Mouse (Mus musculus) limb, embryonic 15.5 days (tissue): Measurements from ENCODE around the gene Bzw2. TPM values are rescaled to one million over a fixed set of nuclear protein-coding genes. Genes with fewer than 3 reads are reported as not detected.

Source experiments
- ATAC-seq: fragments of 200-750 bp; cut with Nextera tagmentation; 2 replicates; pipeline ENCODE4 v1.8.0; 2017; ENCODE audit warnings: low read depth, moderate TSS enrichment; ENCODE audit not compliant: insufficient number of reproducible peaks, low FRiP score, low TSS enrichment
- H3K27ac ChIP-seq: fragments of 300-500 bp; sonication (generic); 2 replicates; pipeline ENCODE4 v1.5.1; 2015; ENCODE audit warnings: moderate library complexity, mild to moderate bottlenecking, inconsistent platforms
- H3K27me3 ChIP-seq: fragments of 300-500 bp; sonication (generic); 2 replicates; pipeline ENCODE4 v1.6.1; 2015; ENCODE audit warnings: inconsistent platforms
- H3K36me3 ChIP-seq: fragments of 300-500 bp; sonication (generic); 2 replicates; pipeline ENCODE4 v1.6.1; 2015; ENCODE audit warnings: inconsistent platforms
- H3K4me1 ChIP-seq: fragments of 300-500 bp; sonication (generic); 2 replicates; pipeline ENCODE4 v1.6.1; 2015; ENCODE audit warnings: inconsistent platforms
- H3K4me2 ChIP-seq: fragments of 300-500 bp; sonication (generic); 2 replicates; pipeline ENCODE4 v1.6.1; 2015; ENCODE audit warnings: mild to moderate bottlenecking, inconsistent platforms
- H3K4me3 ChIP-seq: fragments of 300-500 bp; sonication (generic); 2 replicates; pipeline ENCODE4 v1.5.1; 2015; ENCODE audit warnings: mild to moderate bottlenecking, inconsistent platforms
- H3K9ac ChIP-seq: fragments of 300-500 bp; sonication (generic); 2 replicates; pipeline ENCODE4 v1.6.1; 2015; ENCODE audit warnings: inconsistent platforms
- H3K9me3 ChIP-seq: fragments of 300-500 bp; sonication (generic); 2 replicates; pipeline ENCODE4 v1.6.1; 2016; ENCODE audit warnings: inconsistent platforms
- WGBS: fragments of 180-500 bp; shearing (Covaris S2); methylation state at CpG from one replicate; pipeline ENCODE4 v1.1.7; 2015; 5-methylcytosine and 5-hydroxymethylcytosine counted together
- polyA plus RNA-seq: library from polyadenylated mRNA; unstranded; fragments of >200 nt; fragmentation: Nextera tagmentation; extraction: Ambion mirVana; gene quantifications from 2 replicates; pipeline ENCODE4 v1.2.1, GENCODE M21; 2015

Gene Bzw2
- polyA plus RNA-seq, 1 experiment from 2014 or later: 177 TPM

DNA sequence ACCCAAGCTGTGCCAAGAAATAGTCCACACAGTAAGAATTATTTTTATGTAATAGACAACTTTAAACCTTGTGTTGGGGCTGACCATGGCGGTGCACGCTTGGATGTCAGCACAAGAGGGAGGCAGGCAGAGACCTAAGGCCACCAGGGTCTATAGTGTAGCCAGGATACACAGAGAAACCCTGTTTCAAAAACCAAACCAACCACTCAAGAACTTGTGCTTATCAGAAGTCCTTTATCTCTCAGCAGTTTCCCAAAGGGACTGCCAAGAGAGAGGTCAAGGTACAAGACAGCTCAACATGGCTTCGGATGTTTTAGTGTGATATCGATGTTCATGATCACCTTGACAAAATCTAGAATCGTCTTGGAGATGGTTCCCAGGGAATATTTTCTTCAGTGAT lies 24.3 kb downstream of the Bzw2 start:
- Histone ChIP-seq H3K27ac (no peak overlapping the region), H3K4me2 (no peak overlapping the region), H3K4me3 (no peak overlapping the region), H3K9ac (no peak overlapping the region), H3K9me3 (no peaks in the 10 kb centered on the region), H3K36me3 (peaks cover 29% of the 10 kb centered on the region), H3K4me1 (no peaks in the 10 kb centered on the region), H3K27me3 (no peaks in the 10 kb centered on the region)
- WGBS: 89% methylated on average over 5 of the region's 5 CpGs
- no peak for ATAC-seq

DNA sequence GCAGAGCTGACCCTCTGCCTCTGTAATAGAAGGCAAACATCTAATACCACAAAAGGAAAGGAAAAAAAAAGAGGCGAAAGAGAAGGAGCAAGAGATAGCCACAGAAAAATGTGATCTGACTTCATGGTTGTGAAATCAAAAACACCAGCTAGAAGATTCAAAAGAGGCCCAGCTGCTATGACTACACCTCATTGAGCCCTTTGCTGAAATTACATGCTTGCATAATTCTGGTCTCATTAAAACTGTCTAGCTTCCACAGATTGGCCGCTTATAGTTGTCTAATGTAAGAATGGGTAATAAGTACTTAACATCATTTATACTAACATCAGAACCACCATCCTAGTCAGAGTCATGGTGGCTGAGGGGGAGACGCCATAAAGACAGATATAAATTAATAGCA lies 25.2 kb downstream of the Bzw2 start:
- no peaks in the 10 kb centered on the region for H3K9me3 ChIP-seq
- H3K4me2 ChIP-seq: no peak overlapping the region
- H3K27ac ChIP-seq: no peak overlapping the region
- no peaks in the 10 kb centered on the region for H3K27me3 ChIP-seq
- 84% methylated on average over 3 of the region's 3 CpGs for WGBS
- no peak overlapping the region for H3K9ac ChIP-seq
- ATAC-seq: no peak
- no peaks in the 10 kb centered on the region for H3K4me1 ChIP-seq
- H3K4me3 ChIP-seq: no peak overlapping the region
- peaks cover 29% of the 10 kb centered on the region for H3K36me3 ChIP-seq

DNA sequence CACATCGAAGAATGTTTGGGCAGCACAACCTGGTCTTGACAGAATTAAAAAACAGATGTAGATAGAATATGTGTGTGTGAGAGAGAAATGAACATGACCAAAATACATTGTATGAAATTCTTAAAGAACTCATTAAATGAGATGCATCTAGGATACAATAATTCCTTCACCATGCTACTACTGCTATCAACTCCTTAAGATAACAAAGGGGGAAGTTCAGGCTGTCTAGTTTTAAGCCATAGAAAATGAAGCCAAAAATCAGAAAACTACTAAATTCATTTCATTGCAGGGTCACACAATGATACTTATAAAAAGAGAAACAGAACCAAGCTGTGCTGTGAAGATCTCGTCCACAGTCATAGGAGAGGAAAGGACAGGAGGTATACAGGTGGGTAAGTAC lies 25.6 kb downstream of the Bzw2 start:
- peaks cover 29% of the 10 kb centered on the region for H3K36me3 ChIP-seq
- 89% methylated on average over 2 of the region's 2 CpGs for WGBS
- ATAC-seq: no peak
- no peak overlapping the region for H3K9ac ChIP-seq
- no peak overlapping the region for H3K4me2 ChIP-seq
- no peaks in the 10 kb centered on the region for H3K4me1 ChIP-seq
- no peaks in the 10 kb centered on the region for H3K27me3 ChIP-seq
- H3K4me3 ChIP-seq: no peak overlapping the region
- H3K9me3 ChIP-seq: no peaks in the 10 kb centered on the region
- H3K27ac ChIP-seq: no peak overlapping the region

DNA sequence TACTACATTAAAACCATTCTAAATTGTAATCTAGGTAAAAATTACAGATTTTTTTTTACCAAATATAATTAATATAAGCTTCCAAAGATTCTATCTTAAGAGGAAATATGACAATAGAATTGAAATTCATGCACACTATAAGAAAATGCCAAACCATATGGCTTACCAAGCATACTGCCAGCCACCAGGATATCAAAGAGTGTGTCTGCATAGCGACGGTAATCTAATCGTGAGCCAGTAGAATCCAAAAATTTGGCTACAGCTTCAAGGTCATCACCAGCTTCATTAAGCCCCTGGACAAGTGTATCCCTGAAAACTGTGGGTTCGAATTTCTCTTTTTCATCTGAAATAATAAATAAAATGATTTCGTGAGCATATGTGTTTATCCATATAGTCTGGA lies 28.1 kb downstream of the Bzw2 start:
- Histone ChIP-seq H3K4me2 (no peak overlapping the region), H3K36me3 (peaks cover 29% of the 10 kb centered on the region), H3K9me3 (no peaks in the 10 kb centered on the region), H3K4me3 (no peak overlapping the region), H3K4me1 (no peaks in the 10 kb centered on the region), H3K27me3 (no peaks in the 10 kb centered on the region), H3K9ac (no peak overlapping the region), H3K27ac (no peak overlapping the region)
- 94% methylated on average over 5 of the region's 5 CpGs for WGBS
- ATAC-seq: no peak

DNA sequence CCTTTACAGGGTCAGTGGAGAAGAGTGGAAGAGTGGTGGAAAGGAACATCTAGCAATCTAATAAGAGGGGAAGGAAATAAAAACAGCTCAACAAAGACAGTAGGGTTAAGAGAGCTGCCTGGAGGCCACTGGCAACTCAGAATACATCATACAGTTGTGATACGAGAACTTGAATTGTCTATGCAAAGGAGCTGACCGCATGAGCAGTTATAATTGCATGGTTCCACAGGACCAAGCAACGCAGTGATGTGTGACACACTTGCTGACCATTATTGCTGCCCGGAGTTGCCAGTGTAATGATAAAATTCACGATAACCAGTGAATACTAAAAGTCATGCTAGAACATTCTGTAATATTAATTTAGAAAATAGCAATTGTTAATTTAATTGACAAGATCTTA lies 31.8 kb downstream of the Bzw2 start:
- H3K27ac ChIP-seq: no peak overlapping the region
- no peaks in the 10 kb centered on the region for H3K9me3 ChIP-seq
- no peaks in the 10 kb centered on the region for H3K27me3 ChIP-seq
- ATAC-seq: no peak
- no peak overlapping the region for H3K4me3 ChIP-seq
- H3K4me2 ChIP-seq: no peak overlapping the region
- no peak overlapping the region for H3K9ac ChIP-seq
- peaks cover 31% of the 10 kb centered on the region for H3K36me3 ChIP-seq
- WGBS: 83% methylated on average over 5 of the region's 5 CpGs
- H3K4me1 ChIP-seq: no peaks in the 10 kb centered on the region

DNA sequence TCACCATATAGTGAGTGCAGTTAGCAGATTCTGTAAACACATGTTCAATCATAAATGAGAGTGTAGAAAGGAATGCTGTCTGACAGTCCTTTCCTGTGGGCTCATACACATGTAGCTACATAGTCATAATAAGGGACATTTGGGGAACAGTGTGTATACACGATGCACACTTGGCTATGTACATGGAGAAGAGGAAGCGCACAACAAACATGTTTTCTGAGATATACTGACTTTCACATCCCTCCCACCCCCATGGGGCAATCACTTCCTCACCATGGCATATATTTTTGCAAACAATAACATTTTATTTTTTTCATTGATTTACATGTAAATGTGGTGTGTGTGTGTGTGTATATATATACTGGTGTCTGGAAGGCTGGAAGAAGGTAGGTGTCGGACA lies 38.6 kb downstream of the Bzw2 start:
- Histone ChIP-seq H3K9ac (no peak overlapping the region), H3K4me2 (no peak overlapping the region), H3K27me3 (no peaks in the 10 kb centered on the region), H3K4me1 (no peaks in the 10 kb centered on the region), H3K9me3 (no peaks in the 10 kb centered on the region), H3K27ac (no peak overlapping the region), H3K36me3 (peaks cover 51% of the 10 kb centered on the region), H3K4me3 (no peak overlapping the region)
- ATAC-seq: no peak
- 93% methylated on average over 3 of the region's 3 CpGs for WGBS

DNA sequence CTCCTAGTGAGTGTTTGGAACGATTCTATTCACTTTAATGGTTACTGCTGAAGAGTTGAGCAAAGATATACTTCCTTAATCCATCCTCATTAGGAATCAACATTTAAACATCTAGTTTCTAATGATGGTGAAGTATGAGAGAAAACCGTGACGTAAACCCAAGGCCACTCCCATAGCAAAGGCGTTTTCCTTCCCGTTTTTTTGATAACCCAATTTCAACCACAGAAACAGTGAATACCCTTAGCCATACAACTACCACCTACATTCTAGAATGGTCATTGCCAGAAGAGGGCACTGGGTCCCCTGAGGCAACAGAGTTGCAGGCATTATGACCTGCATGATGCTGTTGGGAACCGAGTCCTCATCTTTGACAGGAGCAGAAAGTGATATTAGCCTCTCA lies 40.7 kb downstream of the Bzw2 start:
- H3K4me2 ChIP-seq: no peak overlapping the region
- no peaks in the 10 kb centered on the region for H3K9me3 ChIP-seq
- no peak overlapping the region for H3K27ac ChIP-seq
- no peaks in the 10 kb centered on the region for H3K4me1 ChIP-seq
- H3K4me3 ChIP-seq: no peak overlapping the region
- 92% methylated on average over 6 of the region's 6 CpGs for WGBS
- no peaks in the 10 kb centered on the region for H3K27me3 ChIP-seq
- H3K9ac ChIP-seq: no peak overlapping the region
- ATAC-seq: no peak
- H3K36me3 ChIP-seq: peaks cover 54% of the 10 kb centered on the region

DNA sequence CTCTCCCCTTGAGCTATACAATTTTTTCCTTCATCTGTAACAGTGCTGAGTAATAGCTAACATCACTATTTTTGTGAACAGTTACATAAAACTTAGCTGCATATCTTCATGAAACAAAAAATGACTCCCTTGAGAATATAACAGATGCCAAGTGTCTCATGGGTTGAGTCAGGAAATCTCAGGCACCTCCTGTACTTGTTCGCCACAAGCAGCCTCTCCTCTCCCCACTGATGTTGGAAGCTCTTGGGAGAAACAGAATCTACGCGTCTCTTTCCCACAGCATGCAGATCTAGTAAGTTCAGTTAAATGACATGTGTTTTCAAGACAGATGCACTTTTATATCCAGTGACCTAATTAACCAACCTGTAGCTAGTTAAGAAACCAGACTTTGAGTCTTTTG lies 45.8 kb downstream of the Bzw2 start:
- no peak overlapping the region for H3K27ac ChIP-seq
- no peaks in the 10 kb centered on the region for H3K9me3 ChIP-seq
- no peak overlapping the region for H3K9ac ChIP-seq
- no peak overlapping the region for H3K4me3 ChIP-seq
- no peak overlapping the region for H3K4me2 ChIP-seq
- H3K36me3 ChIP-seq: peaks cover 74% of the 10 kb centered on the region
- WGBS: 88% methylated on average over 3 of the region's 3 CpGs
- no peaks in the 10 kb centered on the region for H3K27me3 ChIP-seq
- ATAC-seq: no peak
- H3K4me1 ChIP-seq: no peaks in the 10 kb centered on the region

DNA sequence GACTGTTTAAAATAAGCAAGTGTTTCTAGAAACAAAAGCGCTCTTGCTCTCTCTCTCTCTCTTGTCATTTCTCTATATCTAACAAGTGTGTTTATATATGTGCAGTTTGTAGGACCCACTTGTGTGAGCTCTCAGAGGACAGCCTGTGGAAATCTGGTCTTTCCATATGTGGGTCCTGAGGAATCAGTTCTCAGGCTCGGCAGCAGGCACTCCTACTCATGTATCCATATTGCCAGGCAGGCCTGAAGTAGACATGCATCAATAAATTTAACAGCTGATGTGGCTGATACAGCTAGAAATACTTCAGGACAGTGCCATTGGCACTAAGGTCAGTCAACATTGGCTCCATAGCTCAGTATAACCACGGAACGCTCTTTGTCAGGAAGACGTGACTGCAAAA lies 46.8 kb downstream of the Bzw2 start:
- Histone ChIP-seq H3K9me3 (no peaks in the 10 kb centered on the region), H3K36me3 (peaks cover 78% of the 10 kb centered on the region), H3K27me3 (no peaks in the 10 kb centered on the region), H3K4me2 (no peak overlapping the region), H3K9ac (no peak overlapping the region), H3K4me1 (no peaks in the 10 kb centered on the region), H3K4me3 (no peak overlapping the region), H3K27ac (no peak overlapping the region)
- no peak for ATAC-seq
- WGBS: 93% methylated on average over 5 of the region's 5 CpGs

DNA sequence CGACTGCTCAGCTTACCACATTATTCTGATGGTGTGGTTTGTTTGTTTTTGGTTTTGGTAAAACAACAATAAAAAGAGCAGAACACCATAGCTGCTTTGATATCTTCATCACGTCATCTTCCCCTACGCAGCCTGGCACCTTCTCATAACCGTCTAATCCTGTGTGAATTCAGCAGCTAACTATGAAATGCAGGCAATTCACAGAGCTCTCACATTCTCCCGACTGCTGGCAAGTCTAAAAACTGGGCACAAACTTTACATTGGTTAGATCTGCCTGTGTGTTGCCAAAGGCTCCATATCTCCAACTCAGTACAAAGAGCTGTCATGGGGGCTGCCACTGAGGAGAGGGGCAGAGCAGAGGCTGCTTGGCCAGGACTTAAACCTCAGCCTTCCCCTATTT lies 47.4 kb downstream of the Bzw2 start:
- H3K27ac ChIP-seq: no peak overlapping the region
- WGBS: 83% methylated on average over 5 of the region's 5 CpGs
- H3K4me1 ChIP-seq: no peaks in the 10 kb centered on the region
- H3K9ac ChIP-seq: no peak overlapping the region
- H3K4me3 ChIP-seq: no peak overlapping the region
- ATAC-seq: no peak
- no peaks in the 10 kb centered on the region for H3K27me3 ChIP-seq
- no peak overlapping the region for H3K4me2 ChIP-seq
- H3K36me3 ChIP-seq: peaks cover 76% of the 10 kb centered on the region
- H3K9me3 ChIP-seq: no peaks in the 10 kb centered on the region

DNA sequence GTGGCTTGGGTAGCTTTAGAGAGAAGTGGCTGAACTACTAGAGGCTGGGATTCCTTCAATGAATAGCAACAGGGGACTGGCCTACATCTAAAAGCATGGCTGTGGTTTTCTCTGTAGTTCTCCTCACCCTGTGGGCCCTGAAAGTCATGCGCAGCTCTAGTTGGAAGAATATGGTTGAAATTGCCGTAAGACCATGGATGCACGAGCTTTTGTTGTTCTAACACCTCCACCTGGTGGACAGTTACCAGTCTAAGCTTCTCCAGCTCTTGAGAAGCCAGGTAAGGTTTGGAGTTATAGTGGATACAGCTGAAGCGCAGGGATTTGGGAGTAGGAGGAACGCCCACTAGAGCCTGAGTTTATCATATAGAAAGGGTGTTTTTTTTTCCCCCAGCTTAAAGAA lies 49.4 kb downstream of the Bzw2 start:
- Histone ChIP-seq H3K27me3 (no peaks in the 10 kb centered on the region), H3K4me3 (no peak overlapping the region), H3K4me2 (no peak overlapping the region), H3K27ac (no peak overlapping the region), H3K9me3 (no peaks in the 10 kb centered on the region), H3K36me3 (peaks cover 65% of the 10 kb centered on the region), H3K9ac (no peak overlapping the region), H3K4me1 (no peaks in the 10 kb centered on the region)
- ATAC-seq: no peak
- 96% methylated on average over 5 of the region's 5 CpGs for WGBS

DNA sequence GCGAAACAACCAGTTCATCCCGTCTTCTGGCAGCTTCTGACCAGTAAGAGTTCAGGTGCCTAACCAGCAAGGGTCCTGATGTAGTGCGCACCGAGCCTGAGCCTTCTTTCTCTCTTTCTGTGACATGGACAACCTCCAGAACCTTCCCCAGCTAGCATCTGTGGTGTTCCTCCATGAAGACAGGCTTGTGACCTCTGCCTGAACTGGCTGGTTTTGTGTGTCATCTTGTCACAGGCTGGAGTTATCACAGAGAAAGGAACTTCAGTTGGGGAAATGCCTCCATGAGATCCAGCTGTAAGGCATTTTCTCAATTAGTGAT lies 54.3 kb downstream of the Bzw2 start:
- no peaks in the 10 kb centered on the region for H3K4me1 ChIP-seq
- no peak for ATAC-seq

DNA sequence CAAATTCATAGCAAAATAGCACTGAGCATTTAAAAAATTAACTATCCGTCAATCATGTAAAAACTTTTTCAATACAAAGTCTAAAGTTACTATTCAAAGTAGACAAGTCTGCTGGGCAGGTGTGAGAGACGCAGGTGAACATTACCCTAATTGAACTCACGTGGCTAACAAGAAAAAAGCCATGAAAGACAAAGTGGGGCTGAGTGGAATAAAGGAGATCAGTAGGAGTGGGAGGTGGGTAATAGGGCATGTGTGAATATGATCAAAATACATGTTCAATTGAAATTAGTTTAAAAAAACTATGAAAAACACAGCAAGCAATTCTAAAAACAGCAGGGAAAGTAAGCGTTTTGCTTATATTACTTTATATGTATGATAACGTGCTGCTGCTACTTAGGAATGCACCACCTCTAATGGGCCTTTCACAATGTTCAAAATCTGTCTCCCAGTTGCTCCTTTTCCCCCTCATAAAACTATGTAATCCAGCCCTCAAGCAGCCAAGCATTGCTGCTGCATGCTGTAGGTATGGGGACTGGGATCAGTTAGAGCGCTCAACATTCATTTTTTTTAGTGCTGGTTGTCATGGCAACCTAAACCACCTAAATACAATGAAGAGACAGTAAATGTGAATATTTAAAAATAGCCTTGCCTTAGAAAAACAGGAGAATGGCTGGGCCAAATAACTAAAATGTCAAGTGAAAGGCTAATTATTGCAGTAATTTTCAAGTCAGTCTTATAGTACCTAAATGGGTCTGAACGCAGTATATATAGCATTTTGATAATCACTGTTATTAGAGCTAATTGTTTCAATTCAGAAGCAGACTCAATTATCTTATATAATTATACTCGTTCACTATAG lies 54.9 kb downstream of the Bzw2 start:
- Histone ChIP-seq H3K27me3 (no peaks in the 10 kb centered on the region), H3K4me2 (no peak overlapping the region), H3K9ac (no peak overlapping the region), H3K27ac (no peak overlapping the region), H3K4me3 (no peak overlapping the region), H3K4me1 (no peaks in the 10 kb centered on the region), H3K9me3 (no peaks in the 10 kb centered on the region; the same call in 1 of the 2 replicates), H3K36me3 (peaks cover 42% of the 10 kb centered on the region)
- no peak for ATAC-seq
- WGBS: 72% methylated on average over 8 of the region's 8 CpGs

More for the DNA sequence above, 54.3 kb downstream of the Bzw2 start:
- Histone ChIP-seq H3K36me3 (peaks cover 44% of the 10 kb centered on the region), H3K27ac (no peak overlapping the region), H3K27me3 (no peaks in the 10 kb centered on the region), H3K4me2 (no peak overlapping the region), H3K9ac (no peak overlapping the region), H3K9me3 (no peaks in the 10 kb centered on the region; the same call in 1 of the 2 replicates), H3K4me3 (no peak overlapping the region)
- WGBS: 80% methylated on average over 4 of the region's 4 CpGs
